Mouse (Mus musculus) monocyte, adult 5-6 weeks (primary cell): ENCODE data around the gene Cul3. TPM values are rescaled to one million over a fixed set of nuclear protein-coding genes. Genes with fewer than 3 reads are reported as not detected.
A peak's percentile ranks its signal among the peaks of the same experiment; 100 is the strongest.
"Not testable (repeated sequence)": the region's sequence is repeated elsewhere in the genome, so short reads cannot be mapped to it uniquely, and the experiment has no call there.

Experiments
- ATAC-seq: fragments of 153-309, 156-312 bp; replicated peaks from 2 replicates; pipeline ENCODE4 v1.8.0; 2017; ENCODE audit warnings: mild to moderate bottlenecking; ENCODE audit not compliant: low TSS enrichment, insufficient number of reproducible peaks, severe bottlenecking, poor library complexity, low FRiP score
- total RNA-seq: library from RNA; stranded (forward); fragments of 200-1000, 200-491, 200-594 nt; gene quantifications from 3 replicates; pipeline ENCODE4 v1.2.3, GENCODE M21; 2017

Gene Cul3
- total RNA-seq: 303 to 478 TPM (median 420 TPM) in 3 replicates

DNA sequence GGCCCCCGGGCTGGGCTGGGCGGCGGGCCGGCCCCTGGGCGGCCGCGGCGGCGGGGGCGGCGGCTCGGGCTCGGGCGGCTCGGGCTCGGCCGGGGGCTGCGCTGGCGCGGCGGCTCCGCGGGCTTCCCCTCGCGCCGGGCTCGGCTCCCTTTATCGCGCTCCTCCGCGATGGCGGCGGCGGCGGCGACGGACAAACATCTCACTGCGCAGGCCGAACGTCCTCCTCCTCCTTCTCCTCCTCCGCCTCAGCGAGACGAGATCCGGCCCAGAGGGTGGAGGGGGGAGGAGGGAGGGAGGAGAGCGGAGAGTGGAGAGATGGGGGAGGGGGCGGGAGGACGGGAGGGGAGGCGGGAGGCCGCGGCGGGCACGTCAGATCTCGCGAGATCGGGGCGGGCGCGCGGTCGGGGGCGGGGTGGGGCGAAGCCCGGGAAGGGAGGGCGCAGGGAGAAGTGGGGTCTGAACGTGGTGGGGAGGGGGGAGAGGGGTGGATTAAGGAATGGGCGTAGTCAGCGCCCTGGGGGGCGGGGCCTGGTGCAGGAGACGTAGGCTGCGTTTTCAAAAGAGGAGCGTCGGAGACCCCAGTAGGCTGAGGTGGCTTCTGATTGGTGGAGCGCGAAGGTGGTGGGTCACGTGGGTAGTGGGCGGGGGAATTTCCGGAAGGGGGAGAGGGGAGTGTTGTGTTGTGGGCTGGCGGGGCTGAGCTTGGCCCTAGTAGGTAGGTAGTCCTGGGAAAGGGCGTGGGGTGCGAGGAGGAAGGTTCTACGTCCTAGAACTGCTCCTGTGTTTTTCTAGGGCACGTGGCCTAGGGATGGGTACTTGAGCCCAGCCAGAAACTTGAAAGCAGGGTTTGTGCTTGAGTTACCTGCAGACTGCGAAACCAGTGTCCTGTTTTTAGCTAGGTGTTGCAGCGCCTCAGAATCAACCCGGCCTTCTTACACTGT lies at the start of gene Cul3:
TSS of gene Cul3 (minus strand) at position 45 of the 941 bp plus-strand sequence.
- peak; percentile 91 for ATAC-seq

DNA sequence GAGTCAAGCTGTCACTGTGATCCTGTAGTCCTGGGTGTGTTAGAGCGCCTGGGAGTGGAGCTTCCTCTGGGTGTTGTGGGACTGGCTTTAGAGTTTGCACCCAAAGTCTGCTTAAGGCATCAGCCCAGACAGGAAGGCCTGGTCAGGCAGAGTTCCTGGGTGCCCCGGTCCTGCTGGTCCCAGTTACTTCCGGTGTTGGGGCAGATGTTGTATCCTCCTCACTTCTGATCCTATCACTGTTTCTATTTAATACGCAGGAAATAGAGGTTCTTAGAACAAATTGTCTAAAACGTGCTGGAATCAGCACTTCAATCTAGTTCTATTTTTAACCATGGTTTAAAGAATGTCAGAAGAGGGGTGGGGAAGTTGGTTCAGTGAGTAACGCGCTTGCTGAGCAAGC lies 49.2 kb upstream of the Cul3 start:
- no peak for ATAC-seq

DNA sequence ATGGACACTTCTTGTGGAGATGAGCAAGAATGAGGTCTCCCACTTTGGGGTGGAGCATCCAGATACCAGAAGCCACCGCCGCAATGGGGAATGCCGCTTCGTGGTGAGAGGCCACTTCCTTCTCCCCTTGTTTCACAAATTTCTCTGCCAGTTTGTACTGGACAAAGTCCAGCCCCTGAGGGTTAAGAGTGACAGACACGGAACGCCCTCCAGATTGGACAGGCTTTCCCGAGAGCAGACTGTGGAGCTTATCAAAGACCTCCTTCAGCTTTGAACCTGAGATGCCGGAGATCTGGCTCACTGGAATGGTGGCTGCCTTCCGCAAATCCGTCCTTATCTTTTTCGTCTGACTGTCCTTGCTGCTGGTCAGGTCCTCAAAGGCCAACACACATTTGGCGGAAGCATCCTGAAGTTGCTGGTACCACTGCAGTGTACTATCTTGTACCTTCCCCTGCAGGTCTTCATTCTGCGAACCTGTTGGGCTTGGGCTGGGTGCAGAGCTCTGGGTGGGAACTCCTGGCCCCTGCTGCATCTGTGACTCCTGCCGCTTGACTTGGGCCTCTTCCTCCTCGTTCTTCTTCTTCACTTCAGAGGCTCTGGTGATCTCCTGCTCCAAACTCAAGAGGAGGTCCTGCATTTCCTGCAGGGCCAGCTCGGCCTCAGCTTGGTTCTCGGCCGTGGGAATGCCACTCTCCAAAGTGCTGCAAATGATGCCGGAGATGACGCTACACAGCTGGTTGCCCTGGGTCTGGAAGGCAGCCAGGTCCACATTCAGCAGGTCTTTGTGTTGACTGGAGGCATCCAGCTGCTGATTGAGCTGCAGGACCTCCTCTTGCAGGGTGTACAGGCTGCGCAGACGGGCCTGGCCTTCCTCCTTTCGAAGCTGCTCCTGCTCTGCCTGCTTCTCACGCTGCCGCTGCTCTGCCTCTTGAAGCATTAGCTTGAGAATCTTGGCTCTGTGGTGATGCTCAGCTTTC lies 43.6 kb upstream of the Cul3 start:
- ATAC-seq: peak; percentile 43

DNA sequence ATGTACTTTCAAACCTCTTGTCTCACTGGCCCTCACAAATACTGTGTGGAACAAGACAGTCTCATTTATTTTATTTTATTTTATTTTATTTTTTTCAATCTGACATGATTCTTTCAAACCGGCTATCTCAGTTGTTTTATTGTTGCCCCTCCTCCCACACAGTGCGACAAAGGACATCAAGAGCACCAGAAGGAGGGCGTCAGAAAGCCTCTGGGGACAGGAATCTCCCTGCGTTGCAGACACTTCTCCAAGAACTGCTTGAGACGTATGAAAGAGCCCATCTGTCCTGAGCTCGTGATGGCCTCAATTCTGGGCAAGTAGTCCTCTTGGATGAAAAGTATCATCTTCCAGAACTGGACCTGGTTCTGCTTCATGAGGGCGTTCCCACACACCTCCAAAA lies 42.6 kb upstream of the Cul3 start:
- ATAC-seq: no peak

DNA sequence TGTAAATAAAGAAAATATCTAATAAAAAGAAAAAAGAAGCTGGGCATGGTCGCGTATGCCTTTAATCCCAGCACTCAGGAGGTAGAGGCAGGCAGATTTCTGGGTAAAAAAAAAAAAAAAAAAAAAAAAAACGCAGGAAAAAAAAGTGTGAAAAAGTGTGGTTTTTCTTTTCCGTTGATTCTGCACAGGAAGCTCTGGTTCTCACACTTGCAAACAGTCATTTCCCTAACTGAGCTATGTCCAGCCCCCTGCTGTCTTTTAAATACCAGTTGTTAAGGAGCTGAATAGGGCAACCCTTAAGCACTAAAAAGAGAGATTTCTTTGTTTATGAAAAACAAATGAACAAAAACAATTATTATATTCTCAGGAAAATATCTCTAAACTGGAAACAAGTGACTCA lies 41.0 kb upstream of the Cul3 start:
- 0 out of 2 replicates have a peak, but pooled peaks have one; percentile 54 for ATAC-seq

DNA sequence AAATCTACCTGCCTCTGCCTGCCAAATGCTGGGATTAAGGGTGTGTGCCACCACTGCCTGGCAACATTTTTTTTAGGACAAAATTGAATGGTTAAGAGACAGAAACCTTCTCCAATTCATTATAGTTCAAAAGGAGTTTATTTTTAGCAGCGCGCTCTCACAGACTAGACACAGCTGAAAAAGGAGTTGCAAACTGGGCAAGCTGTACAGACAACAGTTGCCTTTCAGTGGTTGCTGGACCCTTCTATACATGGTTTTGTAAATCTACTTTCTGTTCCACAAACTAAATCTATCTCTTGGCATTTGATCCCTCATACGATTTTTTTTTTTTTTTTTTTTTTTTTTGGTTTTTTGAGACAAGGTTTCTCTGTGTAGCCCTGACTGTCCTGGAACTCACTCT lies 31.7 kb upstream of the Cul3 start:
- ATAC-seq: no peak

DNA sequence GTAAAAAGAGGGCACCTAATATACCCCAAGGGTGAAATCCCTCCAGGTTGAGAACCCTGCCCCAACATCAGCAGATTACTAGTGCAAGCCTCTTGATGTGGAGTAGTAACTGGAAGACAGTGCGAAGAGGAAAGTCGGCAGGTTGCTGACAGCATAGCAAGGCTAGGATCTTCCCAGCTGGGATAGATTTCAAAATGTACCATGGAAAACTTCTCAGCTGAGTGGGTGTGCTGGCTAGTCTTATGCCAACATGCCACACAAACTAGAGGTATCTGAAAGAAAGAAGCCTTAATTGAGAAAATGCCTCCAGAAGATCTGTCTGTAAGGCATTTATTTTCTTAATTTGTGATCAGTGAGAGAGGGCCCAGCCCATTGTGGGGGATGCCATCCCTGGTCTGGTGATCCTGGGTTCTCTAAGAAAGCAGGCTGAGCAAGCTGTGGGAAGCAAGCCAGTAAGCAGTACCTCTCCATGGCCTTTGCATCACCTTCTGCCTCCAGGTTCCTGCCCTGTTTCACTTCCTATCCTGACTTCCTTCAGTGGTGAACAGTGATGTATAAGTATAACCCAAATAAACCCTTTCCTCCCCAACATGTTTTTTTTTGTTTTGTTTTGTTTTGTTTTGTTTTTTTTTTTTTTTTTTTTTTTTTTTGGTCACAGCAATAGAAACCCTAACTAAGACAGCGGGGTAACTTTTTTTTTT lies 31.1 kb upstream of the Cul3 start:
- ATAC-seq: peak; percentile 91

DNA sequence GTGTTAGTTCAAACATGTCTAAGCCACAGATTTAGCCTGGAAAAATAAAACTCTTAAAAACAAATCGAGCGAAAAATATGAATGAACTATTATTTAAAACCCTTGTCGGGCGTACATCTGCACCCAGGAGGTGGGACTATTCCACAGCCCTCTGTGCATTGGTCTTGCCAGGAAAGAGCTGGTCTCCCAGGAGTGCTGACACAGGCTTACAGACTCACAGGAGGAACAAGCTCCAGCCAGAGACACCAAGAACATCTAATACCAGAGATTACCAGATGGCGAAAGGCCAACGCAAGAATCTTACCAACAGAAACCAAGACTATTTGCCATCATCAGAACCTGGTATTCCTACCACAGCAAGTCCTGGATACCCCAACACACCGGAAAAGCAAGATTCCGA lies 23.2 kb upstream of the Cul3 start:
- ATAC-seq: no peak

DNA sequence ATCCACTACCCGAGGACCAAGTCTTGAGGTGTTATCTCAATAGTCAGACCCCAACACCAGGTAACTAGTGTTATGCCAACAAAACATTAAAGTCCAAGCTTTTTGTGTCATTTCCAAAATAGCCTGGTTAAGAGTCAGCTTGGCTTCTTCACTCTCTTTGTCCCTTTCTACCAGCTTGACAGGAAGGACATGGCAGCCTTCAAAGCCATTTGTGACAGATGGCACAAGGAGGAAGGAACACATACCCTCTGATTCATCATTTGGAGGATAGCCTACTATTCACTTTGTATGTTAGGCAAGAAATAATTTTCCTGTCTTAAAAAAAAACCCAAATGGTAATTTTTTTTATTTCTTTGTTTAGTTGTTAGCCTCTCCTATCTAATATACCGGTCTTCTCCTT lies 22.7 kb upstream of the Cul3 start:
- no peak for ATAC-seq

DNA sequence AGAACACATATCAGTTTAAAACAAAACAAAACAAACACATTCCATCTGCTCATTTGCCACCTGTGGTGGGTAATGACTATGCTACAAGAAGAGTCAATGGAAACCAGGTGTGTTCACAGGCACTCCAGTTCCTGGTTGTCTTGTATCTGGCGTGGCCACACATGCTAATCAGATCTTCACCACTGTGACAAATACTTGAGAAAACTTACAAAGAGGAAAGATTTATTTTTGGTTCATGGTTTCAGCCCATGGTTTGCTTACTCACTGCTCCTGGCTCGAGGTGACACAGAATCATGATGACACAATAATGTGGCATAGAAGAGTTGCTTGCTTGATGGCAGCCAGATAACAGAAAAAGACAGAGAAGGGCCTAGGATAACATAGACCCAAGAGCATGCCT lies 22.1 kb upstream of the Cul3 start:
- ATAC-seq: peak; percentile 40

DNA sequence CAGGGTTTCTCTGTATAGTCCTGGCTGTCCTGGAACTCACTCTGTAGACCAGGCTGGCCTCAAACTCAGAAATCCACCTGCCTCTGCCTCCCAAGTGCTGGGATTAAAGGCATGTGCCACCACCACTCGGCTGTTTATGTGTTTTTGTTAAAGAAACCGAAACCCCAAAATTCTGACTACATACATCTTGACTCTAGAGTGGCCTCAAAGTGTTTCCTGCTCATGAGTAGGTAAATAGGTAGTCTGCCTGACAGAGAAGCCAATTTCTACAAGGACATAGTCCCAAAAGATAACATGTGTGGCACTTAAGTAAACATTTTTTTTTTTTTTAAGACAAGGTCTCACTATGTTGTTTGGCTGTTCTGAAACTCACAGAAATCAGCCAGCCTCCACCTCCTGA lies 21.5 kb upstream of the Cul3 start:
- ATAC-seq: not testable (repeated sequence)

DNA sequence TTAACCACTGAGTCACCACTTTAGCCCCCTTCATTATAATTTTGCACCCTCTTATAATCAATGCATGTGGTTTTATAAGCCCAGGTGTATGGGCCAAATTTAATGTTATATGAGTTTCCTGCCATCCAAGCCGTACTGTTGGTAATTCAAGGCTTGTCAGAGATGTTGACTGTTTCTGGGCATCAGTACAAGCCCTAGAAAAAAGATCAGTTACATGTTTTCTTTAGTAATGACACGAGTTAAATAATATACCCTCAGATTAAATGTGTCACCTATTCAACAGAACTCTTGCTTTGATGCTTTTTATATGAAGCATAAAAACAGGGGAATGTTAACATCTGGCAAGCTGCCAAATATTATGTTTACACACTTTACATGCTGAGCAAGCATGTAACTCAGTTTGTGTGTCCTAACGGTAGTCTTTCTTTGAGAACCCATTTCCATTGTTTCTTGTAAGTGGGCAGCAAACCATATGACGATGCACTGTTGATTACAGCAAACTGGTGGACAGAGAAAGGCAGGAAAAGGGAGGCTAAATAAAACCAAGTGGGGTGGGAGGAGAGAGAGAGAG lies 19.8 kb upstream of the Cul3 start:
- ATAC-seq: no peak

DNA sequence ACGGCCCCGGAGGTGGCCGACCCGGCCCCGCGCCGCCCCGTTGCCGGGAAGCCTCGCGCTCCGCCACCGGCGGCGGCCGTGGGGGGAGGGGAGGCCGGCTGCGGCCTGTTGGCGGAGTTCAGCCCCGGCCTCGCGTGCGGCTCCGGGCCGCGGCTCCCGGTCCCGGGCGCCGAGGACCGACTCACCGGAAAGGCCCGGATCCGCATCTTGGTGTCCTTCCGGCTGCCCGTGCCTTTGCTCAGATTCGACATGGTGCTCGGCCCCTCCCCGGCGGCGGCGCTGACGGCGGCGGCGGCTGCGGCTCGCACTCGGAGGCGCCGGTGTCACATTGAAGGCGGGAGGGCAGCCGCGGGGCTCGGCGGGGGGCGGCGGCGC lies 232 bp downstream of the Cul3 start:
- ATAC-seq: 0 out of 2 replicates have a peak, but pooled peaks have one; percentile 36

DNA sequence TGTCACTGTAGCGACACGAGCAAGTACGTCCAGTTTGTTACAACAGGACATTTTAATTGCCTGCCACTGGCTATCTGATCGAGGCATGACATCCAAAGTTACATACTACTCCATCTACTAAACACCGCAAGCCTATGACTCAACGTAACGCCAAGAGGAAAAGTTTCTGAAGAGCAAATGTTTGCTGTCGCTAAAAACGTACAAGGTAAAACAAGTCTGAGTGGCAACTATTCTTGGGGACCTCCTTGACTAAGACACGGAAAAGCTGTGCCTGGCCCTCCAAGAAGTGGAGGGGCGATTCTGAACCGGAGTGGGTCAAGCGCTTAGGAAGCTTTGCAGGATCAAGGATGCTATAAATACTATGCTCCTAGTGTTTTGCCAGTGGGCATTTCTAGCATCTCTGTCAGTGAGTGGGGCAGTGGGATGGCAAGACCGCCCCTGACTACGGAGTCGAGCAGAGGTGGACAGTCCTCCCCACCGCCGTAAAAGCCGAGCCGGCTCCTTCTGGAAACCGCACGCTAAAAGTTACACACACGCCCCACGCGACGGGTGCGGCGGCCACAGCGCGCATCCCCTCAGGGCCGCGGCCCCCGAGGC lies 757 bp downstream of the Cul3 start:
- ATAC-seq: no peak

DNA sequence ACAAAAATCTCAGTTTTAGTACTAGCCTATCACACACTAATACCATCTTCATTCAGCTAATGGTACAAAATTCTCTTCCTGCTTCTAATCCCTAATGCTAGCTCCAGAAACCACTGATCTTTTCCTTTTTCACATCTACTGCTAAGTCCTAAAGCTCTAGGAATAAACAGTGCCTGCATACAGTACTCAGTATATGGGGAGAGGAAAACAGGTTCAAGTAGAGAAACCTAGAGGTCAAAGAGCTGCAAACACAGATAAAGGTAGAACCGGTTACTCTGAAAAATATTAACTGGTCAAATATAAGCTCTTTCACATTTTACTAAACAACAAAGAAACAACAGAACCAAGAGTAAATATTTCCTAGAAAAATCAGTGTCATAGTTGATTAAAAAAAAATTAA lies 1.9 kb downstream of the Cul3 start:
- no peak for ATAC-seq

DNA sequence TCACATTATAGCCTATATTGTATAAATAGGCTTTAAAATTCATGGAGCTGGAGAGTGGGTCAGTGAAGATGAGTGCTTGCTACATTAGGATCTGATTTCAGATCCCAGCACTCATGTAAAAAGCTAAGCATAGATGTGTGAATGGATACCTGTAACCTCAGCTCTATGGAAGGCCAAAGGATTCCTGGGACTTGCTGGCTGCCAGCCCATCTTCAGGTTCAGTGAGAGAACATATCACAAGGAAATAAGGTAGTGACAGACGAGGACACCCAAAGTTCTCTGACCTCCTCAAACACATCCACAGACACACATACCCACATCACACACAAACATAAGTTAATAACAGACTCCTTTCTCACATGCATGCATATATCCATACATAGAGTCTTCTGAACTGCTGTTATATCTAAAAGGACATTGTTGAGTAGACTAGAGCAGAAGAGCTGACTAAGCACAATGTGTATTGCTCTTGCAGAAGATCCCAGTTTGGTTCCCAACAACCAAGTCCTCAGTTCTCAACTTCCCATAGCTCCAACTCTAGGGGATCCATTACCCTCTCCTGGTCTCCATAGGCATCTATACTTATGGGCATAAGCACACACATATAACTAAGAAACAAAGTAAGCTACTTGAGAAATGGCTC lies 4.4 kb downstream of the Cul3 start:
- no peak for ATAC-seq

DNA sequence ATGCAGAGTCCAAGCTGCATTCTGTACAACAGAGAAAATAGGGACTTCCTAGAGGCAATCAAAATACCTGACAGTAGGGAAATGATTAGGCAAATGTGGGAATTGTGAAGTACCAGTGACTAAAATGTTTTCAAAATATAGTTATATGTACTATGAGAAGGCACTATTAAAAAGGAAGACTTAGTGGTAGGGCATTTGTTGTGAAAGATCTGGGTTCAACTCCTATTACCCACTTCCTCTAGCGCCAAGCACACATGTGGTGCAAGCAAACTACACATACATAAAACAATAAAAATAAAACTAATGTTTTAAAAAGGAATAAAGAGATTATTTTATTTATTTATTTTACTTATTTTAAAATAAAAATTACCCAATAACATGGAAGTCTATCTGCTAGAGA lies 5.2 kb downstream of the Cul3 start:
- peak; percentile 67 for ATAC-seq

DNA sequence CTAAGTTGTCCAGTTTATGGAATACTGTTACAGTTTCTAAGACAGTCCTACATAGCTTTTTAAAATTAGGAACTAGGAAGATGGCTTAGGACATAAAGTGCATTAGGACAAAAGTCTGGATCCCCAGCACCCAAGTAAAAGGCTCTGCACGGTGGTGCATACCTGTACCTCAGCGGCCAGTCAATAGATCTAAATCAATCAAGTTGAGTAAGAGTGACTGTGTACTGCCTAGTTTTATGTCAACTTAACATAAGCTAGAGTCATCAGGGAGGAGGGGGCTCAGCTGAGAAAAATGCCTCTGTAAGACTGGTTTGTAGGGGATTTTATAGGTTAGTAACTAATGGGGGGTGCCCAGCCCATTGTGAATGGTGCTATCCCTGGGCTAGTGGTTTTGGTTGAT lies 9.3 kb downstream of the Cul3 start:
- no peak for ATAC-seq
